Mouse (Mus musculus): Measurements from ENCODE around the gene Sec16a. TPM values are rescaled to one million over a fixed set of nuclear protein-coding genes. Genes with fewer than 3 reads are reported as not detected.

Sec16a gene
- polyA plus RNA-seq, 1 experiment from 2014 or later = 21.5 TPM

DNA sequence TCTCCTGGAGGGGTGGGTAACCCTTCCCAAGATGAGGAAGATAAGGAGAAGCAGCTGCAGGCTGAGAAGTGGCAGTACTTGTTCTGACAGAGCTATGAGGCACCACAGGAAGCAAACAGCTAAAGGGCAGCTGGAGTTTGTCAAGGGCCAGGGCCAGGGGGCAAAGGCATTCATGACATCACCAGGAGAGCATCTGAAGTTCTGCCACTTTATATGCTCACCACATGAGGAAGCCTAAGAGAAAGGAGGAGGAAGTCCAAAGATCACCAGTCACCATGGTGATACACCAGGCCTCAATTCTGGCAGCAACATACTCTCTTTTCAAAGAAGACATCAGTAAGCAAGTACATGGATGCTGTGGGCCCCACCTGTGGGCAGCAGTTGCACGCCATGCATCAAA is 21.9 kb downstream of the Sec16a start:
- WGBS = 93% methylated on average over 1 of the region's 1 CpGs
- no peak overlapping the region for H3K9ac ChIP-seq

DNA sequence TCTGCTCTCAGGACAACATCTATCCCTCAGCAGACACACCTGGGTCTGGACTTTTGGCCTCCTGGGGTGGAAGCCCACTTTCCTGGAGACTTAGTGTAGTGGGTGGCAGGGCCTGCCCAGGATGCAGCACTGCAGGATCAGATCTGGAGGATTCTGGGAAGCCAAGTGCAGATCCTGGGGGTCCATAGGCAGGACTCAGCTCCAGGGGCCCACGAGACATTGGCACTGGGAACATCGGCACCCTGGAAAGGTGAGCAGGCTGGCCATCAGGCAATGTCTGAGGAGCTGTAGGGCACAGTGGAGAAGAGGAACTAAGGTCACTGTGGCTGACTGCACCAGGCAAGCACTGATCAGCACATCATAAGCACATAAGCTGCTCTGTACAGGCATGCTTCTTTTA is 23.0 kb downstream of the Sec16a start:
- no peaks in the 10 kb centered on the region for H3K4me1 ChIP-seq
- peaks cover 76% of the 10 kb centered on the region for H3K36me3 ChIP-seq (replicated peaks)
- no peak overlapping the region for H3K27ac ChIP-seq
- no peaks in the 10 kb centered on the region for H3K27me3 ChIP-seq (replicated peaks)
- H3K4me3 ChIP-seq = no peak overlapping the region
- H3K9me3 ChIP-seq = no peaks in the 10 kb centered on the region
- H3K9ac ChIP-seq = no peak overlapping the region
- no peak for ATAC-seq (replicated peaks)
- 96% methylated on average over 2 of the region's 2 CpGs for WGBS
- no peak overlapping the region for H3K4me2 ChIP-seq

More for the DNA sequence above, 21.9 kb downstream of the Sec16a start:
- Histone ChIP-seq H3K27ac (no peak overlapping the region), H3K4me2 (no peak overlapping the region), H3K4me3 (no peak overlapping the region), H3K9me3 (no peaks in the 10 kb centered on the region), H3K36me3 (replicated peaks) (peaks cover 72% of the 10 kb centered on the region), H3K27me3 (replicated peaks) (no peaks in the 10 kb centered on the region), H3K4me1 (no peaks in the 10 kb centered on the region)
- no peak for ATAC-seq (replicated peaks)

DNA sequence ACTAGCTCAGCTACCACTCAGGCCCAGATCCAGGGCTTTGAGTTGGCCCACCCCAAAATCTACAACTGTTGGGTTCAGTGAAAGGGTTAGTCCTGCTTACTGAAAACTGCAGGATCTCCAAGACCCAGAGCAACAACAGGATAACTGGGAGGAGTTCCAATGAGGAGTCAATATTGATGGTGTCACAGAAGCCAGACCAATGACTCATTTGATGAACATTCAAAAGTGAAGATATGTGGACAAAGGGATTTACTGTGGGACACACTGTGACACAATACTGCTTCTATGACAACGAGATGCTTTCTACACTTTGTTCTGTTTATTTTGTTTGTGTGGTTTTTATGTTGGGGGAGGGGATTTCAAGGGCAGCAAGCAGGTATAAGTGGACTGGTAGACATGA is 26.9 kb downstream of the Sec16a start:
- H3K27ac ChIP-seq = no peak overlapping the region
- H3K4me2 ChIP-seq = no peak overlapping the region
- H3K4me3 ChIP-seq = no peak overlapping the region
- H3K9me3 ChIP-seq = no peaks in the 10 kb centered on the region
- H3K36me3 ChIP-seq (replicated peaks) = peaks cover 76% of the 10 kb centered on the region
- 89% methylated on average over 1 of the region's 1 CpGs for WGBS
- H3K9ac ChIP-seq = no peak overlapping the region
- ATAC-seq (replicated peaks) = no peak
- no peaks in the 10 kb centered on the region for H3K27me3 ChIP-seq (replicated peaks)
- no peaks in the 10 kb centered on the region for H3K4me1 ChIP-seq

DNA sequence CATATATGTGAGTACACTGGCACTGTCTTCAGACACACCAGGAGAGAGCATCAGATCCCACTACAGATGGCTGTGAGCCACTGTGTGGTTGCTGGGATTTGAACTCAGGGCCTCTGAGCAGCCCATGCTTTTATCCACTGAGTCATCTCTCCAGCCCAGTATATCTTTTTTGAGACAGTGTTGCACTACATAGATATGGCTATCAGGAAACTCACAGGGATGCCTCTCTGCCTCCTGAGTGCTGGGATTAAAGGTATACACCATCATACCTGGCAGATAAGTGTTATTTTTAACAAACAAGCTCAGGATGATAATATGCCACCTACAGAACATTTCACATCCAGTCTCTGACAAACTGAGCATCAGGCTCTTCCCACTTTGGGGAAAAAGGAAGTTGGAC is 27.9 kb downstream of the Sec16a start:
- H3K27ac ChIP-seq = no peak overlapping the region
- peaks cover 76% of the 10 kb centered on the region for H3K36me3 ChIP-seq (replicated peaks)
- H3K9me3 ChIP-seq = no peaks in the 10 kb centered on the region
- H3K4me1 ChIP-seq = no peaks in the 10 kb centered on the region
- no peak for ATAC-seq (replicated peaks)
- H3K4me2 ChIP-seq = no peak overlapping the region
- H3K27me3 ChIP-seq (replicated peaks) = no peaks in the 10 kb centered on the region
- H3K9ac ChIP-seq = no peak overlapping the region
- H3K4me3 ChIP-seq = no peak overlapping the region

DNA sequence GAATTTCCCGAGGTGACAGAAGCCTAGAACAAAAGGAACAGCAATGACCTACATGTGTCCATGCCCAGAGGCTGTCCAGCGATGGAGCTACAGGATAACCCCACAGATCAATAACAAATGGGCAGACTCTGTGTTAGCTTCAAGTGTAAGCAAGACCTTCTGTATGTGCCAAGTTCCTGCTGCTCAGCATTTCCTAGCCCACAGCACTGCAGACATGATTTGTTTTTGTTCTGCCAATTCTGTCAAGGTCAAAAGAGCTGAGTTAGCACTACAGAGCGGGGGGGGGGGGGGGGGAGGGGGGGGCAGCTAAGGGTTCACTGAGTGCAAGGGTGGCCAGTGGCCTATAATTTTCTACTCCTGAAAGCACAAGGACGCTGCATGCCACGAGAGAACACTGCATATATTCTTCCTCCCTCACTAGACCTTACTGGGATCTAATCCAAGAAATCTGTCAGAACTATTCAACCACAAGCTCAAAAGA is 34.0 kb downstream of the Sec16a start:
- Histone ChIP-seq H3K4me1 (peaks cover 30% of the 10 kb centered on the region), H3K4me3 (no peak overlapping the region), H3K9me3 (no peaks in the 10 kb centered on the region), H3K27me3 (replicated peaks) (no peaks in the 10 kb centered on the region), H3K9ac (no peak overlapping the region), H3K36me3 (replicated peaks) (peaks cover 54% of the 10 kb centered on the region), H3K27ac (no peak overlapping the region), H3K4me2 (no peak overlapping the region)
- 71% methylated on average over 5 of the region's 5 CpGs for WGBS
- ATAC-seq (replicated peaks) = no peak

DNA sequence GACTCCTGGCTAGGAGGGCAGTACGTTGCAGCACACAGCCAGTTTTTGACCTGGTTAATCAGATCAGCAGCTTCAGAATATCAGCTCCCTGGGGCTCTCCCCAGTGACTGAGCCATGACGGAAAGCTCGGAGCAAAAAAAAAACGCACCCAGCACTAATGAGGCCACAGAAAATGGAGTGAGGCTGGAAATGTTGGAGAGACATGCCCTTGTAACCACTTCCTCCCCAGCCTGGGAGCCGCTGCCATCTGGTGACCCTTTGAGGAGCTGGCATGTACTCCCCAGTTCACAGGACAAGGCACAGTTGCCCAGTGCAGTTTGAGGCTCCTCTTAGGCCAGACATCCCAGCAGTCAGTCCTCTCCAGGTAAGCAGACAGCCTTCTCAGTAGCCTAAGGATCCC is 34.9 kb downstream of the Sec16a start:
- no peak for ATAC-seq (replicated peaks)
- H3K36me3 ChIP-seq (replicated peaks) = peaks cover 45% of the 10 kb centered on the region
- H3K4me3 ChIP-seq = no peak overlapping the region
- peaks cover 39% of the 10 kb centered on the region for H3K4me1 ChIP-seq
- H3K4me2 ChIP-seq = no peak overlapping the region
- no peaks in the 10 kb centered on the region for H3K27me3 ChIP-seq (replicated peaks)
- 73% methylated on average over 5 of the region's 5 CpGs for WGBS
- H3K27ac ChIP-seq = no peak overlapping the region
- H3K9ac ChIP-seq = no peak overlapping the region
- H3K9me3 ChIP-seq = no peaks in the 10 kb centered on the region

DNA sequence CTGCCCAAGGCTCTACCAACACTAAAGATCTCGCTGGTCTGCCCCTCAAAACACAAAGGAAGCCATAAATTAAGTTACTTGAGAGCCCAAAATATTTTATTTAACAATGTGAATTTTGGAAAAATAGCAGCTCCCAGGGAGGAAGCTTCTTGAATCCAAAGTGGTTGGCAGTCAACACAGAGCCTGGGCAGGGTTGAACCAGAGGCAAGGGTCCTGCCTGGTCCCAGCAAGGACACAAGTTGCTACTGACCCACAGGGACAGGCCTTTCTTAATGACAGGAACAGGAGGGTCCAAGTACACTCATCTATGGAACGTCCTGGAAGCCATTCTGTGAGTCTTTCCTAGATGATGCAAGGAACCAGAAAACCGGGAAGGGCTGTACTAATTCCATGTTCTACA is 35.7 kb downstream of the Sec16a start:
- peak overlapping the region; percentile 94 for H3K4me3 ChIP-seq
- 59% methylated on average over 3 of the region's 3 CpGs for WGBS
- peak; percentile 24; the same call in 1 of the 2 replicates for ATAC-seq (replicated peaks)
- peak overlapping the region; percentile 93; the same call in 1 of the 2 replicates for H3K9ac ChIP-seq
- peaks cover 41% of the 10 kb centered on the region; the same call in 1 of the 2 replicates for H3K36me3 ChIP-seq (replicated peaks)
- H3K4me1 ChIP-seq = peaks cover 45% of the 10 kb centered on the region
- no peak overlapping the region for H3K27ac ChIP-seq
- no peaks in the 10 kb centered on the region for H3K9me3 ChIP-seq
- peak overlapping the region; percentile 85 for H3K4me2 ChIP-seq
- H3K27me3 ChIP-seq (replicated peaks) = no peaks in the 10 kb centered on the region

DNA sequence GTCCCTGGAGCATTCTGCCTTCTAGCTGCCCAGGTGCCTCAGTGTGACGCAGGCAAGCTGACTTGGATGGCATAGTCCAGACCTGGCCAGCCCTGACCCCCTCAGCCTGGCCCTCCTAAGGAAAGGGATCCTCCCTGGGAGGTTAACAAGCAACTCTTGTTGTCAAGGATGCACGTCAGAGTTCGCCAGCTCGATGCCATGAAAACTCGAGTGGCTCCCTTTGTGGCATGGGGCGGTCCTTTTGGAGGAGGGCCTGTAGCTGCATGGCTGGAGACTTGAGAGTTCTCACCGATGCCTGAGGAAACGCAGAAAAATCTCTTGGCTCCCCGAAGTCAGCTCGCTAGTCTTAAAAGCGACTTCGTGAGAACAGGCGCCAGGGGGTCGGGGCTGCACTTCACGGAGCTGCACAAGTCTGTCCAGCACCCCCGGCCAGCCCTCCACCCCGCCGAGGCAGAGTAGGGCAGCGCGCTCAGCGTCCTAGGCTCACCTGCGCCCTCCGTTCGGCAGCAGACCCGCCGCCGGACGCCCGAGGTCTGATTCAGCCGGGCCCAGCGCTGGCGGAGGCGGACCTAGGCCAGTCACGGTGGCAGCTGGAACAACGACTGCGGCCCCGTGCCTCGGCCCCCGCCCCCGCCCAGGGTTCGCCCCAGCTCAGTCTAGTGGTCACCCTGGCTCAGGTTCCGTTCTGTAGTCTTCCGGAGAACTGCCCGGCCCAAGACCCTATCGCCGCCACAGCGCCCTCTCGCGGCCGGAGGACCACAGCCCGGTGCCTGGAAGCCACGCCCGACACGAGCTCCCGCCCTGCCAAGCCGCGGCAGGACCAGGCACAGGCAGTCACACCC is 36.3 kb downstream of the Sec16a start, which contains the start of gene Inpp5e:
Gene Inpp5e, minus strand, starts transcription at position 689 of the 842 bp plus-strand sequence.
- Histone ChIP-seq H3K4me1 (peaks cover 45% of the 10 kb centered on the region), H3K36me3 (replicated peaks) (peaks cover 35% of the 10 kb centered on the region; the same call in 1 of the 2 replicates), H3K9ac (peak within 1 kb of the TSS; percentile 93), H3K27ac (peak within 1 kb of the TSS; percentile 80), H3K4me3 (peak within 1 kb of the TSS; percentile 94), H3K27me3 (replicated peaks) (no peaks in the 10 kb centered on the region), H3K9me3 (no peaks in the 10 kb centered on the region), H3K4me2 (peak within 1 kb of the TSS; percentile 85)
- 0% methylated on average over 57 of the region's 57 CpGs for WGBS
- ATAC-seq (replicated peaks) = peak; percentile 95

DNA sequence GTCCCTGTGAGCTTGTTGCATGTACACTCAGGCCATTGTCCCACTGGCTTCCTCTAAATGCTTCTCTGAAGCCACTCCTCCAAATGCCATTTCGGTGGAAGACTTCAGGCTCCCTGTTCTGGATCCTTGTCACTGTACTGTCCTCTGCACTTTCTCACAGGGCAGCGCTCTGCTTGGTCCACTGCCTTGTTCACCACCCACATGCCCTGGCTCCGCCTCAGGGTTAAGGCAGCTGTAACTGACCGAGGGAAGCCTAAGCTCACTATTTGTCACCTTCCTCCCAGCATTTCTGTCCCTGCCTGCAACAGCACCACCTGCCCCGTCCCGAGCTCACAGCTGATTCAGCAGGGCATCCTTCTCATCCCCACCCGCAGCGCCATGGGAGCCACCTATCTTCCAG is 41.7 kb downstream of the Sec16a start:
- no peak for ATAC-seq (replicated peaks)
- Histone ChIP-seq H3K9ac (no peak overlapping the region), H3K4me1 (peaks cover 39% of the 10 kb centered on the region), H3K36me3 (replicated peaks) (peaks cover 37% of the 10 kb centered on the region), H3K4me2 (no peak overlapping the region), H3K4me3 (no peak overlapping the region), H3K27me3 (replicated peaks) (no peaks in the 10 kb centered on the region), H3K27ac (no peak overlapping the region), H3K9me3 (no peaks in the 10 kb centered on the region)
- WGBS = 82% methylated on average over 8 of the region's 8 CpGs

DNA sequence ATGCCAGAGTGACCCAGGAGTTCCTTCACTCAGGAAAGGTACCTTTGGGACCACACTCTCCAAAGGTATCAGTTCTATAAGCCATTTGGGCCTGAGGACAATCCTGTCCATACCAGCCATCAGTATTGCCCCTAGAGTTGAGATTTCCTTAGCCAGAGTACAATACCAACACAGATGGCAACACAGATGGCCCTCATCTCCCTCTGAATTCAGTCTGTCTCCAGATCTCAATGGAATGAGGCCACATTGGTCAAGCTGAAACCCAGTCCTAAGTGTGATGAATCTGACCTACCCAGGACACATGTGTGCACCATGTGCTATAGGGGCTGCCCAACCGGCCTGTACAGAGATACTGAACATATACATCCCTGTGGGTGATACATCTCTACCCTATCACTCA is 42.8 kb downstream of the Sec16a start:
- Histone ChIP-seq H3K27ac (no peak overlapping the region), H3K9ac (no peak overlapping the region), H3K9me3 (no peaks in the 10 kb centered on the region), H3K4me3 (no peak overlapping the region), H3K4me1 (peaks cover 28% of the 10 kb centered on the region), H3K4me2 (no peak overlapping the region), H3K36me3 (replicated peaks) (peaks cover 42% of the 10 kb centered on the region), H3K27me3 (replicated peaks) (no peaks in the 10 kb centered on the region)
- ATAC-seq (replicated peaks) = no peak
- 94% methylated on average over 1 of the region's 1 CpGs for WGBS

DNA sequence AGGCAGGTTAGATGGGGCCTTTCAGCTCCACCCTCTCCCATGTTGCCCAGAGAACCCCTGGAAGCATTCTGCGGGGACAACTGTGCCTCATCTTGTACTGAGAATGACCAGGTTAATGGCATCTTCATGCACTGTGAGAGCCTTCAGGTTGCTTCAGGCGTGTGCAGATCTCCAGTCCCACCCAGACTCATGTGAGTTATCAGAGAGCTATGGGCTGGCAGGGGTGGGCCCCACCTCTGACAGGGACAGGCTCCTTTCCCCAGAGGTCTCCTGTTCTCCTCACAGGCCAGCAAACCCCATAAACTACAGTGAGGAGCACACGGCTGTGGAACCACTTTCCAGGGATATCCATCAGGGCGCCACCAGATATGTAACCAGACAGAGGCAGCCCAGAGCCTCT is 44.0 kb downstream of the Sec16a start:
- Histone ChIP-seq H3K4me3 (no peak overlapping the region), H3K9me3 (no peaks in the 10 kb centered on the region), H3K9ac (no peak overlapping the region), H3K27ac (no peak overlapping the region), H3K36me3 (replicated peaks) (peaks cover 54% of the 10 kb centered on the region), H3K27me3 (replicated peaks) (no peaks in the 10 kb centered on the region), H3K4me2 (no peak overlapping the region), H3K4me1 (peaks cover 16% of the 10 kb centered on the region)
- WGBS = 89% methylated on average over 4 of the region's 4 CpGs
- ATAC-seq (replicated peaks) = no peak

DNA sequence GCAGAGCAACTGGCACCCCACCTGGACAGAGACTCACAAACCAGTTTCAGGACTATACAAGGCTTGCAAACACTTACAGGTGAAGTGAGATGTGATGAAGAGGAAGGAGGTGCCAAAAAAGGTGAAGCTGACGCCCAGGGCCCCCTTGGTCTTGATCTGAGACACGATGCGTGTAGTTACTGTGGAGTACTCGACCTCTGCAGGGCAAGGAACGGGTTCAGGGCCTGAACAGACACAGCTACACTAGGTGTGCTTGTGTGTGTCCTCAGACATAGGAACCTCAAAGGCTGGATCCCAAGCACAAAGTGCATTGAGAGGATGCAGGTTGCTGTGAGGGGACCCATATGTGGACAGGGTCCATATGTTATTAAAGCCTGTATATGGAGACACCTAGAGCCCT is 44.7 kb downstream of the Sec16a start:
- H3K36me3 ChIP-seq (replicated peaks) = peaks cover 61% of the 10 kb centered on the region
- 91% methylated on average over 5 of the region's 5 CpGs for WGBS

DNA sequence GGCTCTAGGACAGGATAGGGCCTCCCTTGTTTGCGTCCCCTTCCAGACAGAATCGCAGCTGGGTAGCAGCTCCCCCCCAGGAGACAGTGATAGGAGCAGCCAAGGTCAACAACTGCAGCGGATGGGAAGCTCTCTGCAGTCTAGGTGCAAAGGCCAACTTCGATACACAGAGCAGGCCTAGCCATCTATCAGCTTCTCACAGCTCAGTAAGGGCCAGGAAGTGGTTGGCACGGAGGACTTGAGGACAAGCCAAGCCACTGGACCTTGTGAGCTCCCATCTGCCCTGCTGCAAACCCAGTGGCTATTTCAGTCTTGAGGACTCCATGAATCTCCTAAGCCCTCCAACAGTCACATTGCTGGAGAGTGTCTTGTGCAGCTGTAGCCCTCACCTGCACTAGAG is 45.4 kb downstream of the Sec16a start:
- no peak overlapping the region for H3K4me2 ChIP-seq
- H3K4me1 ChIP-seq = peaks cover 2% of the 10 kb centered on the region
- H3K27me3 ChIP-seq (replicated peaks) = no peaks in the 10 kb centered on the region
- peaks cover 67% of the 10 kb centered on the region for H3K36me3 ChIP-seq (replicated peaks)
- H3K27ac ChIP-seq = no peak overlapping the region
- ATAC-seq (replicated peaks) = no peak
- H3K4me3 ChIP-seq = no peak overlapping the region
- 91% methylated on average over 5 of the region's 5 CpGs for WGBS
- no peak overlapping the region for H3K9ac ChIP-seq
- H3K9me3 ChIP-seq = no peaks in the 10 kb centered on the region

More for the DNA sequence above, 44.7 kb downstream of the Sec16a start:
- Histone ChIP-seq H3K4me2 (no peak overlapping the region), H3K27ac (no peak overlapping the region), H3K9me3 (no peaks in the 10 kb centered on the region), H3K27me3 (replicated peaks) (no peaks in the 10 kb centered on the region), H3K4me1 (peaks cover 8% of the 10 kb centered on the region), H3K9ac (no peak overlapping the region), H3K4me3 (no peak overlapping the region)
- ATAC-seq (replicated peaks) = no peak
